Mouse (Mus musculus) 3T3-L1 (cell line): Measurements from ENCODE around the gene Tpcn1.

Experiments used
- DNase-seq: peaks from one replicate; pipeline ENCODE4 v3.0.0-alpha.2; 2015; ENCODE audit warnings: low read depth, low spot score

Gene Tpcn1

GRCm38 (mm10) chr5:120610906-120611305 lies 22.4 kb upstream of the Tpcn1 start:
- no peak for DNase-seq

- no peak for DNase-seq
Measured at GRCm38 (mm10) chr5:120609246-120609775, 20.8 kb upstream of the Tpcn1 start.

GRCm38 (mm10) chr5:120607335-120607734 lies 18.9 kb upstream of the Tpcn1 start:
- no peak for DNase-seq

- no peak for DNase-seq
Measured at GRCm38 (mm10) chr5:120606590-120607200, 18.2 kb upstream of the Tpcn1 start.

GRCm38 (mm10) chr5:120605688-120606087 lies 17.2 kb upstream of the Tpcn1 start:
- peak; percentile 99 for DNase-seq

- peak; percentile 57 for DNase-seq
Measured at GRCm38 (mm10) chr5:120605241-120605661, 16.8 kb upstream of the Tpcn1 start.

GRCm38 (mm10) chr5:120604839-120605238 lies 16.4 kb upstream of the Tpcn1 start:
- peak; percentile 96 for DNase-seq

GRCm38 (mm10) chr5:120603515-120603914 lies 15.0 kb upstream of the Tpcn1 start:
- no peak for DNase-seq

GRCm38 (mm10) chr5:120602210-120602609 lies 13.7 kb upstream of the Tpcn1 start:
- no peak for DNase-seq

GRCm38 (mm10) chr5:120600946-120601668 lies 12.6 kb upstream of the Tpcn1 start:
- peak; percentile 30 for DNase-seq

GRCm38 (mm10) chr5:120599625-120600024 lies 11.2 kb upstream of the Tpcn1 start:
- no peak for DNase-seq

- no peak for DNase-seq
Measured at GRCm38 (mm10) chr5:120594485-120594884, 6.0 kb upstream of the Tpcn1 start.

GRCm38 (mm10) chr5:120592141-120592540 lies 3.7 kb upstream of the Tpcn1 start:
- peak; percentile 46 for DNase-seq

- peak; percentile 66 for DNase-seq
Measured at GRCm38 (mm10) chr5:120590356-120591010, 2.0 kb upstream of the Tpcn1 start.

GRCm38 (mm10) chr5:120587940-120588568 lies 419 bp downstream of the Tpcn1 start:
- no peak for DNase-seq

GRCm38 (mm10) chr5:120587616-120587926 lies 902 bp downstream of the Tpcn1 start:
- peak; percentile 38 for DNase-seq

GRCm38 (mm10) chr5:120586741-120587615 lies 1.5 kb downstream of the Tpcn1 start:
- no peak for DNase-seq

- DNase-seq, result no peak
Measured at GRCm38 (mm10) chr5:120584968-120585367, 3.5 kb downstream of the Tpcn1 start.

GRCm38 (mm10) chr5:120583511-120583910 lies 5.0 kb downstream of the Tpcn1 start:
- no peak for DNase-seq

GRCm38 (mm10) chr5:120582002-120582401 lies 6.5 kb downstream of the Tpcn1 start:
- DNase-seq, result peak; percentile 76
